Mouse (Mus musculus) lung, embryonic 14.5 days (tissue): ENCODE measurements at regions not wholly inside any gene's neighbourhood (a gene's known extent, or its start where the extent isn't known, plus 50 kb on each side); places are given as distances from the start of the nearest gene placed in this dataset.

ENCODE experiments used
- ATAC-seq: fragments of 200-750 bp; cut with Nextera tagmentation; 2 replicates; pipeline ENCODE4 v1.8.0; 2017; ENCODE audit warnings: mild to moderate bottlenecking, moderate TSS enrichment, moderate library complexity; ENCODE audit not compliant: insufficient read depth
- DNase-seq: peaks from one replicate; pipeline ENCODE4 v3.0.0-alpha.2; 2015
- H3K27ac ChIP-seq: fragments of 300-500 bp; sonication (generic); 2 replicates; pipeline ENCODE4 v1.5.1; 2014; ENCODE audit warnings: low read depth, mild to moderate bottlenecking, moderate library complexity
- H3K27me3 ChIP-seq: fragments of 300-500 bp; sonication (generic); 2 replicates; pipeline ENCODE4 v1.6.1; 2014; ENCODE audit warnings: low read length, control low read depth; ENCODE audit not compliant: insufficient read depth
- H3K36me3 ChIP-seq: fragments of 300-500 bp; sonication (generic); 2 replicates; pipeline ENCODE4 v1.6.1; 2014; ENCODE audit warnings: control low read depth; ENCODE audit not compliant: insufficient read depth
- H3K4me1 ChIP-seq: fragments of 300-500 bp; sonication (generic); 2 replicates; pipeline ENCODE4 v1.6.1; 2014; ENCODE audit warnings: antibody characterized with exemption, control low read depth; ENCODE audit not compliant: insufficient read depth
- H3K4me2 ChIP-seq: fragments of 300-500 bp; sonication (generic); 2 replicates; pipeline ENCODE4 v1.6.1; 2014; ENCODE audit warnings: mild to moderate bottlenecking
- H3K4me3 ChIP-seq: fragments of 300-500 bp; sonication (generic); 2 replicates; pipeline ENCODE4 v1.5.1; 2014; ENCODE audit warnings: low read depth, low read length
- H3K9ac ChIP-seq: fragments of 300-500 bp; sonication (generic); 2 replicates; pipeline ENCODE4 v1.6.1; 2014
- H3K9me3 ChIP-seq: fragments of 300-500 bp; sonication (generic); 2 replicates; pipeline ENCODE4 v1.6.1; 2016; ENCODE audit warnings: low read depth, low read length, control low read depth
- CTCF ChIP-seq: IDR thresholded peaks from 2 replicates; pipeline ENCODE4 v1.5.1; 2016; ENCODE audit warnings: antibody characterized with exemption, low read depth
- WGBS: fragments of 180-500 bp; shearing (Covaris S2); extraction: QIAGEN DNeasy Blood & Tissue Kit; methylation state at CpG from one replicate; pipeline ENCODE4 v1.1.7; 2014; 5-methylcytosine and 5-hydroxymethylcytosine counted together

DNA sequence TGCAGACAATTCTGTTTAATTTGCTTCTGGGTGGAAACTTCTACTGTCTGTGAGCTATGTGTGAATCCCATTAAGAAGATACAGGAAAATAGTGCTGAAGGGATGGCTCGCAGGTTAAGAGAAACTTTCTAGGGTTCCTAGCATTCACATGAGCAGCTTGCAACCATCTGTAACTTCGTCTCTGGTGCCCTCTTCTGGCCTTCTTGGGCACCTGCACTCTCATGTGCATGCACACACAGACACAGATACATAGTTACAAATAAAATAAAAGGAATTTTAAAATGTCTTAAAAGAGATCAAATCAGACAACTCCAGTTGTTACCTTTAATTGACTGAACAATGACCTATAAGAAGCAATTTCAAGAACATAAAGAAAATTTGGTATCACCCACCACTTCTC, 588.6 kb upstream of the Lmcd1 start:
- 70% methylated on average over 2 of the region's 2 CpGs for WGBS
- DNase-seq (no peak), ATAC-seq (no peak)
- H3K36me3 ChIP-seq: no peaks in the 10 kb centered on the region
- H3K27me3 ChIP-seq: no peaks in the 10 kb centered on the region
- H3K4me2 ChIP-seq: no peak overlapping the region
- H3K9ac ChIP-seq: no peak overlapping the region
- H3K27ac ChIP-seq: no peak overlapping the region
- 0 out of 2 replicates have a peak, but pooled peaks cover 3% of the 10 kb centered on the region for H3K9me3 ChIP-seq
- H3K4me3 ChIP-seq: no peak overlapping the region
- no peak for TF ChIP-seq CTCF
- H3K4me1 ChIP-seq: no peaks in the 10 kb centered on the region

DNA sequence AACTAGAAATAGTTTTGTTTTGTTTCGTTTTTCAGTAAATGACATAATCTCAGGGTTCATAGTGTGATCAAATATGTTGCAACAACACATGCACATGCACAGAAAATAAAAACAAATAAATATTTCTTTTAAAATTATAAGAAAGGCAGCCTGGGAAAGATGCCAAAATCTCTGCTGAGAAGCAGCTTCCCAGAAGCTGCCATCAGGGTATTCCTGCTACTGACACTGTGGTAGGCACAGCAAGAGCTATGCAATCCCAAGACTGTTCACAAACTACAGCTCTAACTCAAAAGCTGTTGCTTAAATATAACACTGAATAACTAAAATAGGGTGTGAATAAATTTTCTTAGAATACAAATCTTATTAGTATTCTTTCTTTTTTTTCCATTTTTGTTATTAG, 570.7 kb upstream of the Lmcd1 start:
- Histone ChIP-seq H3K4me3 (no peak overlapping the region), H3K27ac (no peak overlapping the region), H3K4me1 (no peaks in the 10 kb centered on the region), H3K27me3 (no peaks in the 10 kb centered on the region), H3K4me2 (no peak overlapping the region), H3K9me3 (no peaks in the 10 kb centered on the region), H3K36me3 (no peaks in the 10 kb centered on the region), H3K9ac (no peak overlapping the region)
- no peak for TF ChIP-seq CTCF
- DNase-seq (peak; percentile 54), ATAC-seq (no peak)
- 76% methylated on average over 1 of the region's 1 CpGs for WGBS

DNA sequence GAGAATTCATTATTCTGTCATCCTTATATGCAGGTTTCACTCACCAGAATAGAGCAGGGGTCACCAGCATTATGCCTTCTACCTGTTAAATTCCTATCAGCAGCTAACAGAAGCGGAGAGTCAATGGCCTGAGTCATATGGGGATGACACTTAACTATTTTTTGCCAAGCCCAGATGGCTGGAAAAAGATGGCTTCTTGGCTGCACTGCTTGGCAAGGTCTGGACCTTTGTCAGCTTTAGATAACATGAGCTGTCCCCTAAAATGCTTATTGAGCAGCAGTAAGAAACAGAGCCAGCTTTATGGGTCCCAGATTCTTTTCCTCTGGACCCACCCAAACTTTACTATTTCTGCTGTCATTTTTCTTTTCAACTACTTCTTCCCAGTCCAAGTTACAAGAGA, 565.3 kb upstream of the Lmcd1 start:
- ATAC-seq (no peak), DNase-seq (no peak)
- Histone ChIP-seq H3K9me3 (no peaks in the 10 kb centered on the region), H3K27me3 (no peaks in the 10 kb centered on the region), H3K9ac (no peak overlapping the region), H3K4me1 (no peaks in the 10 kb centered on the region), H3K4me2 (no peak overlapping the region), H3K36me3 (no peaks in the 10 kb centered on the region), H3K27ac (no peak overlapping the region), H3K4me3 (no peak overlapping the region)
- 60% methylated on average over 1 of the region's 1 CpGs for WGBS
- TF ChIP-seq CTCF: no peak

DNA sequence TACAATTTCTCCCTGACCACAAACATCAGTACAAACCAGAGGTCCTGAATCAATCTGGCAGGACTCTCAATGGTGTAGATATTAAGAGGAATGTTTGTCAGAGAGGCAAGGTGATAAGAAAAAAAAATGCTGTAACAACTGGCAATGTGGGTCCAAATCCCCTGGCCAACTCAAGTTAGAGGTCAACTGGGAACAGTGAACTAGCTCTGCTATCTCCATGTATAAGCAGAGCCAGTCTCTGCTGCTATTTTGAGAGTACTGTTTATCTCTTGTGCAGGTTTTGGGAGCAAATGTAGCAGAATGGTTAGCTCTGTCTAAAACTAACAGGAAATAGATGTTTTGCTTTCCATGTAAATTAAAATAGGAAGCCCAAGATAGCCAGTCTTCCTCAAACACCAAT, 547.6 kb upstream of the Lmcd1 start:
- no peak for TF ChIP-seq CTCF

DNA sequence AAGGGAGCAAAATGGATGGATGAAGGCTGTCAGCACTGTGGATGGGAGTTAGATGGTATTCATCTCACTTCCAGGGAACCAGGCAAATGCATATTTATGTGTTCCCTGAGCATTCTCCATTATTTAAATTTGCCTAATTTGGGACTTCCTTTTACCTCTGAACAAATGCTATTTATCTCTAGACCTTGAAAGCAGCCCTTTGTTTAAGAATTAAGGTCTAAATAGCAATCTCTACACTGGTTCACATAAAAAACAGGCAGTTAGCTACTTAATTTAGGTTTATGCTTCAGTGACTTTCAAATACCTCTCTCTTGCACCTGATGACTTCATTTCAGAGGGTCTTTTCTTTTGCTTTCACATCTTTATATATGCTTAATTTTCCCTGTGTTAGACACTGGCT, 543.2 kb upstream of the Lmcd1 start:
- H3K9ac ChIP-seq: no peak overlapping the region
- no peaks in the 10 kb centered on the region for H3K27me3 ChIP-seq
- no peak for DNase-seq
- no peak overlapping the region for H3K4me2 ChIP-seq
- ATAC-seq: no peak
- no peaks in the 10 kb centered on the region for H3K4me1 ChIP-seq
- H3K4me3 ChIP-seq: no peak overlapping the region
- H3K27ac ChIP-seq: no peak overlapping the region
- TF ChIP-seq CTCF: no peak
- H3K36me3 ChIP-seq: no peaks in the 10 kb centered on the region
- H3K9me3 ChIP-seq: no peaks in the 10 kb centered on the region

More for the DNA sequence above, 547.6 kb upstream of the Lmcd1 start:
- Histone ChIP-seq H3K9me3 (no peaks in the 10 kb centered on the region), H3K4me3 (no peak overlapping the region), H3K27ac (no peak overlapping the region), H3K9ac (no peak overlapping the region), H3K4me2 (no peak overlapping the region), H3K36me3 (no peaks in the 10 kb centered on the region), H3K27me3 (no peaks in the 10 kb centered on the region), H3K4me1 (no peaks in the 10 kb centered on the region)
- ATAC-seq: no peak
- no peak for DNase-seq

DNA sequence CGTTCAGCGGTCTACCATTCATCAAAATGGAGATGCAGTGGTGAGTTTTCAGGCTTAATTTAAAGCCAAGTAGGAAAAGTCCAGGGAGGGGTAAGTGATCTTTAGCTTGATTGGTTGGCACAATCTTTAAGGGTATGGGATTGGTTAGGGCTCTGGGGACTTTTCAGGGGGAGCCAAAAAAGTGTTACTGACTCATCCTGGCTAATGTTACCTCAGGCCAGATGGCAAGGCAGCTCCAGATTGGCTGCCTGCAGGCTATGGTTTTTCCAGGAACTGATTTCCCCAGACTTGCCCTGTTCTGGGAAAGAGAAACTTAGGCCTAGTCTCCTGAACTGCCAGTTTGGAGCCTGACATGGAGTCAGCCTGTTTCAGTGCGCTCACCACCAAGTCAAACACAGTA, 539.6 kb upstream of the Lmcd1 start:
- TF ChIP-seq CTCF: no peak

DNA sequence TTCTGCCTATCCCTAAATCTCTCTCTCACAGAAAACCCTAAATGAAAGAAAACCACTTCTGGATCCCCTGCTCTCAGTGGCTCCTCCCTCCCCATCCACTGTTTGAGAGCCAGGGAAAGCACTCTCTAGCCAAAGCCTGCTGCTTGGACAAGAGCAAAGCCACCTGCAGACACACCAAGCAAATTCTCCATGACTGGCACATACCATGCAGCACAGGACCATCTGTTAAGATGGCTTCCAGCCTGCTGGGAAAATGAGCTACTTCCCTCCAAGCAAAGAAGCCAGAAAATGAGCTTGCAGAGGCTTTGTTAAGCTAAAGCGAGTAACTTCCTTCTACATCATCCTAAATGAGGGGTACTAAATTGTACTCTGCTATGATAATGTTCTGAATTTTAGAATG, 534.6 kb upstream of the Lmcd1 start:
- DNase-seq (no peak), ATAC-seq (no peak)
- H3K27me3 ChIP-seq: no peaks in the 10 kb centered on the region
- TF ChIP-seq CTCF: no peak
- H3K4me2 ChIP-seq: no peak overlapping the region
- 94% methylated on average over 1 of the region's 1 CpGs for WGBS
- no peaks in the 10 kb centered on the region for H3K36me3 ChIP-seq
- H3K9me3 ChIP-seq: no peaks in the 10 kb centered on the region
- no peak overlapping the region for H3K27ac ChIP-seq
- H3K4me1 ChIP-seq: no peaks in the 10 kb centered on the region
- no peak overlapping the region for H3K9ac ChIP-seq
- H3K4me3 ChIP-seq: no peak overlapping the region

More for the DNA sequence above, 539.6 kb upstream of the Lmcd1 start:
- no peak overlapping the region for H3K4me2 ChIP-seq
- 83% methylated on average over 3 of the region's 3 CpGs for WGBS
- H3K4me1 ChIP-seq: no peaks in the 10 kb centered on the region
- no peaks in the 10 kb centered on the region for H3K9me3 ChIP-seq
- DNase-seq: no peak
- H3K4me3 ChIP-seq: no peak overlapping the region
- no peaks in the 10 kb centered on the region for H3K27me3 ChIP-seq
- no peak overlapping the region for H3K27ac ChIP-seq
- no peaks in the 10 kb centered on the region for H3K36me3 ChIP-seq
- no peak overlapping the region for H3K9ac ChIP-seq
- ATAC-seq: no peak
